Mouse (Mus musculus): ENCODE measurements around the gene Hspb1.
A peak's percentile ranks its signal among the peaks of the same experiment; 100 is the strongest.

Gene Hspb1

GRCm38 (mm10) chr5:135887675-135888102 lies at the start of gene Hspb1:
Gene Hspb1 (plus strand): TSS chr5:135887919.
- no peak for DNase-seq (ENCODE audit: low spot score in 2 of 2)

DNA sequence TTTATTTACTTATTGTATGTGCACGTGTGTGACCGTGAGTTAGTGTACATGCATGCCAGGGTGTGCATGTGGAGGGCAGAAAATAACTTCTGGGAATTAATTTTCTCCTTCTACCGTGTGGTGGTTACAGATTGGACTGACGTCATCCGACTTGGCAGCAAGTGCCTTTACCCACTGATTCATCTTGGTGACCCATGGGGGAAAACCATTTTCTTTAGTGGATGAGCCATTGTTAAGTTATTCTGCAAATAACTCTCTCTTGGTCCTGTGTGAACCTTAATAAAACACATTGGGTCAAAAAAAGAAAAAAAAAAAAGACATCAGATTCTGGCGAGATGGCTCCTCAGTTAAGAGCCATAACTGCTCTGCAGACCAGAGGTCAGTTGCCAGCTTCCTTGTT lies 46.1 kb upstream of the Hspb1 start:
- DNase-seq (ENCODE audit: low spot score in 2 of 2) = no peak

- no peak for DNase-seq (ENCODE audit: low spot score in 2 of 2)
Observed at GRCm38 (mm10) chr5:135843418-135843817, 44.3 kb upstream of the Hspb1 start.

- DNase-seq (ENCODE audit: low spot score in 2 of 2) = no peak
Observed at GRCm38 (mm10) chr5:135845676-135846320, 41.9 kb upstream of the Hspb1 start.

GRCm38 (mm10) chr5:135847460-135847859 lies 40.3 kb upstream of the Hspb1 start:
- DNase-seq (ENCODE audit: low spot score in 2 of 2) = no peak

DNA sequence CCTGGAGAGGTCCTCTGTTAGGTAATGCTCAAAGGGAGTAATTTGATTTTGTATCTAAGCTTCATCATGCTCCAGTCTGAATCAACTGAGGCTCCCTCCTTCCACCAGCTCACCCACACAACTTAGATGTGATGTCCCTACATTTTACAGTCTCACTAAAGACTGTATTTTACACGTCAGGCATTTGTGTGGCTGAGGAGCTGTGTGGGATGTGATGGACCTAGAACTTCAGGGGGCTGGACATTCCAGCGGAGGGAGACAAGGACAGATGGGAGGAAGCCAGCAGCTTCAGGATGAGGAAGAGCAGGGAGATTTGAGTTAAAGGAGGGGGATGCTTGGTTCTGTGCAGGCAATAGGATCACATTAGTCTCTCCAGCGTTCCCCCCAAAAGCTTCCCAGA lies 39.8 kb upstream of the Hspb1 start:
- no peak for DNase-seq (ENCODE audit: low spot score in 2 of 2)

DNA sequence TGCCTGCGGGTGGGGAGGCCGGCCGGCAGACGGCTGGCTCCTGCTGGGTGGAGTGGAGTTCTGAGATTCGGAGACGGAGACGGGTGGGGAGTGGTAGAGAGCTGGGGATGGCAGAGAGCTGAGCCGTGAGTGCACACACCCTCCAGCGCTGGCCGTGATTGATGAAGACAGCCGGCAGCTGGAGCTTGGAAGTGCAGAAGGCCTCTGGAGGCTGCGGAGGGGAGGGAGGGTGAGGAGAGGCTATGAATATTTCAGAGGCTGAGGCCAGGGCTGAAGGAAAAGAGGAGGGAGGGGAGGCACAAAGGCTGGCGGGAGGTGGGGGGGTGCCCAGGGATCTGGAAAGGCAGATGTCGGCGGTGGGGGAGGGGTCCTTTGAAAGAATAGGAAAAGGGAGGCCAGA lies 36.7 kb upstream of the Hspb1 start:
- no peak for DNase-seq (ENCODE audit: low spot score in 2 of 2)

DNA sequence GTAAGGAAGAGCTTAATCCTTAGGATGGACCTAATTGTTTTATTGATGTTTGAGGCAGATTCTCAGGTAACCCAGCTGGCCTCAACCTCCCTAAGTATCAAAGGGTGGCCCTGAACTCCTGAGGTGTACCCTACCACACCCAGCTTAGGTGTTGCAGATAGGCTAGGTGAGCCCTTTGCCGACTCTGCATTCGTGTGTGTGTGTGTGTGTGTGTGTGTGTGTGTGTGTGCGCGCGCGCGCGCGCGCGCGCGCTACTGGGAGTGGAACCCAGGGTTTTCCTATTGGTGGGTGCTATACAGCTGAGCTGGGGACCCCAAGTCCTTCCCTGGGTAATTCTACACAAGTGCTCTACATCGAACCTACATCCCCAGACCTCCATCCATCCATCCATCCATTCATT lies 36.2 kb upstream of the Hspb1 start:
- no peak for DNase-seq (ENCODE audit: low spot score in 2 of 2)

DNA sequence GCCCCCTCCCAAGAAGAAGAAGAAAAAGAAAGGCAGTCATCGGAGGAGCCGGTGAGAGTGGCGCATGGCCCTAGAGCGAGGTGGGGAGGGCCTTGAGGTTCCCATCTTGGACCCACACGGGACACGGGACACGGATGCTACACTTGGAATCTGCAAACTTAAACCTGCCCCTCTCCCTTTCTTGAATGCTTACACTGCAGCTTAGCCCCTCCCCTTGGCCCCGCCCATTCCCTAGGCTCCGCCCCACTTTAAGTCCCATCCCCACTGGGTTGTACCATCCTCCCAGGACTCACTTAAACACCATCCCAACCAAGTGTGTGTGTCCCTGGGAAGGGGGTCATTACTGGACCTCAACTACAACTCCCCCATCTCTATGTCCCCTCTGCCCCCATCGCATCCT lies 35.3 kb upstream of the Hspb1 start:
- DNase-seq (ENCODE audit: low spot score in 2 of 2) = no peak

GRCm38 (mm10) chr5:135853731-135854130 lies 34.0 kb upstream of the Hspb1 start:
- DNase-seq (ENCODE audit: low spot score in 2 of 2) = no peak

- peak; percentile 43 to 63 for DNase-seq (ENCODE audit: low spot score in 2 of 2)
Observed at GRCm38 (mm10) chr5:135855156-135855555, 32.6 kb upstream of the Hspb1 start.

GRCm38 (mm10) chr5:135866662-135867061 lies 21.1 kb upstream of the Hspb1 start:
- no peak for DNase-seq (ENCODE audit: low spot score in 2 of 2)

GRCm38 (mm10) chr5:135867637-135868593 lies 19.8 kb upstream of the Hspb1 start:
- no peak for DNase-seq (ENCODE audit: low spot score in 2 of 2)

DNA sequence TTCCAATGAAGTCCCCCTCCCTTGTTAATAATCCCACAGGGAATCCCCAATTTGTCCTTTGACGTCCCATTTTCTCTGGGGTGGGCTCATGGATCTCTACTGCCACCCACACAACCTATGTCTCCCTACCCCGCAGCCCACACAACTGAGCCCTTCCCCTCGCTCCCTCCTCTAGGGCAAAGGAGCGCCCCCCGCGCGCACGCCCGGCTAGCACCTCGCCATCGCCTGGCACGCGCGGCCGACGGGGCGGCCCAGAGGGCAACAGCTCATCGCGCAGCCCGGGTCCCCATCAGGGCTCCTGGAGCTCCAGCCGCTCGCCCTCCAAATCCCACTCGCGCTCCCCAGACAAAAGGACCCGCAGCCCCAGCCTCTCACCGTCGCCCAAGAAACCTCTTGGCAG lies 19.1 kb upstream of the Hspb1 start:
- no peak for DNase-seq (ENCODE audit: low spot score in 2 of 2)

GRCm38 (mm10) chr5:135869661-135870423 lies 17.9 kb upstream of the Hspb1 start:
- no peak for DNase-seq (ENCODE audit: low spot score in 2 of 2)

GRCm38 (mm10) chr5:135870505-135870904 lies 17.2 kb upstream of the Hspb1 start:
- DNase-seq (ENCODE audit: low spot score in 2 of 2) = no peak

GRCm38 (mm10) chr5:135872996-135873395 lies 14.7 kb upstream of the Hspb1 start:
- DNase-seq (ENCODE audit: low spot score in 2 of 2) = no peak

GRCm38 (mm10) chr5:135873753-135874152 lies 14.0 kb upstream of the Hspb1 start:
- DNase-seq (ENCODE audit: low spot score in 2 of 2) = no peak

- DNase-seq (ENCODE audit: low spot score in 2 of 2) = peak in 1 of 2 experiments; percentile 49
Observed at GRCm38 (mm10) chr5:135877180-135877579, 10.5 kb upstream of the Hspb1 start.

GRCm38 (mm10) chr5:135877831-135878231 lies 9.9 kb upstream of the Hspb1 start:
- DNase-seq (ENCODE audit: low spot score in 2 of 2) = no peak

- no peak for DNase-seq (ENCODE audit: low spot score in 2 of 2)
Observed at GRCm38 (mm10) chr5:135879449-135880158, 8.1 kb upstream of the Hspb1 start.

DNA sequence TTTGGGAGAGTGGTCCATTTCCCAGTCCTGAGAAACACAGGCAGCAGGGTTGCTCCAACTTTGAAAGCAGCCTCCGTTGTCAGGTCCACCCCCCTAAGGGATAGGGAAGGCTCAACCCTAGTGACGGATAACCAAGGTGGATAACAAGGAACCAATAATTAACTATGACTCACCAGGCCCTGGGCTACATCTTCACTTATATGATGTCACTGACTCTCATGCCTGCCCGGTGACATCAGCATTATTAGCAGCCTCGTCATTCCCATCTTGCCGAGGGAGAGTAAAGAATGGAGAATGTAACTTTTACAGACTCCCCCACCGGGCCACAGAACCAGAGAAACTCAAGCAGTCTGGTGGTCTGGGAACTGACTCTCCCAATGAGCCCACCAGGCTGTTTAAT lies 3.1 kb upstream of the Hspb1 start:
- no peak for DNase-seq (ENCODE audit: low spot score in 2 of 2)
